Mouse (Mus musculus): ENCODE measurements around the gene Fam136a. TPM values are rescaled to one million over a fixed set of nuclear protein-coding genes. Genes with fewer than 3 reads are reported as not detected.

Fam136a gene
- 69.8 and 74.1 TPM in 2 replicates for polyA plus RNA-seq (2015; fragmentation: Nextera tagmentation; extraction: Ambion mirVana)

DNA sequence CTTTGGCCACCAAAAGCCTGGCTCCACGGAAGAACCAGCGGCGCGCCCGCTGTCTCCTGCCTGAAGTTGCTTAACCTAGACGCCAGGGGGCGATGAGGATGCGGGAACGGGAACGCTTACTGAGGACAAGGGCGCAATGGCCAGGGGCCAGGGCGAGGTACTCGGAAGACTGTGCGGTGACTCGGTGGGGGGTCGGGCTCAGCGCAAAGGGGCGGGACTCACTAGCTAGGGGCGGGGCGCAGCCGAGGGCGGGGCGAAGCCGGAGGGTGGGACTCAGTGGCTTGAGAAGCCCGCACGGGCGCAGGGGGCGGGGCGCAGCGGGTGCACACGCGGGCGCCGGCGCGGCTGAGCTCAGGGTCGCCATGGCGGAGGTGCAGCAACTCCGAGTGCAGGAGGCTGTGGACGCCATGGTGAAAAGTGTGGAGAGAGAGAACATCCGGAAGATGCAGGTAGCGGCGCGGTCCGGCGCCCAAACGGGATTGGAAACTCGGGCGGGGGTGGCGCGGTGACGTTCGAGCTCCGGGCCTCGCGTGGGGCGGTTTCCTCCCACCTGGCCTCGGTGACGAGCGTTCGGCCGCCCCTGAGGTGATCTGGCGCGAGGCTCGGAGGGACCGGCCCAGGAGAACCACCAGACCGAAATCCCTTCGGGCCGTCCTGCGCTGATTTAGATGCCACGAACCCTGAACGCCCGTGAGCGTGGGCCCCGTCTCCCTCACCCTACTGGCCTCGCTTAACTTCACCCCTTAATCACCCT is at the start of gene Fam136a:
Fam136a (plus strand) TSS at position 276 of the 754 bp plus-strand sequence.
- Histone ChIP-seq H3K27me3 (ENCODE audit: insufficient read depth, low read length) (no peaks in the 10 kb centered on the region), H3K4me1 (ENCODE audit: insufficient read depth) (peaks cover 12% of the 10 kb centered on the region), H3K4me2 (ENCODE audit: low read depth, low read length) (peak within 1 kb of the TSS; percentile 100), H3K4me3 (ENCODE audit: low read depth, low read length) (peak within 1 kb of the TSS; percentile 86), H3K9ac (replicated peaks) (peak within 1 kb of the TSS; percentile 80), H3K36me3 (replicated peaks; ENCODE audit: insufficient read depth, low read length) (peaks cover 7% of the 10 kb centered on the region; the same call in 1 of the 2 replicates), H3K9me3 (ENCODE audit: low read length) (no peaks in the 10 kb centered on the region), H3K27ac (ENCODE audit: low read depth) (peak within 1 kb of the TSS; percentile 92)
- TF ChIP-seq EP300 (IDR thresholded peaks at IDR 0.05; ENCODE audit: low read depth) (no peak), CTCF (IDR thresholded peaks at IDR 0.05; ENCODE audit: low read depth) (peak; percentile 98)
- peak; percentile 96 for ATAC-seq
- 2% methylated on average over 74 of the region's 76 CpGs for WGBS (ENCODE audit: insufficient replicate concordance)
- peak; percentile 99 for DNase-seq

DNA sequence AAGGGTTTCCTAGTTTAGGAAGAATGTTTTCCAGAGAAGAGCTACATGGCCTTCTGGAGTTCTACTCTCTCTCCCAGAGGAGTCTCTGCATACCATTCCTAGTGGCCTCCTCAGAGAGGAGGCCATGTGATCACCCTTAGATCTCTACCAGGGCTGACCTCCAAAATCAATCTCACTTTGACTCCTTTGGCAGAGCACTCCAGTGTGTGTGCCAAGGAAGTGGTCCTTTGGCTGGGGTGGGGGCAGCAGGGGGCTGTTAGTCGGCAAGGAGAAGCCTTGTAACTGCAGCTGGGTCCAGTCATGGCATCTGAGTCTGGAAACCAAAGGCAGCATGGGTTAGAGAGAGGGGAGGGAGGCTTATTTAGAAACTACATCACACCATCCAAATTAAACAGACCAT is 48.4 kb upstream of the Fam136a start:
- Histone ChIP-seq H3K27ac (ENCODE audit: low read depth) (no peak overlapping the region), H3K4me3 (ENCODE audit: low read depth, low read length) (no peak overlapping the region), H3K27me3 (ENCODE audit: insufficient read depth, low read length) (no peaks in the 10 kb centered on the region), H3K9ac (replicated peaks) (no peak overlapping the region), H3K4me1 (ENCODE audit: insufficient read depth) (no peaks in the 10 kb centered on the region), H3K9me3 (ENCODE audit: low read length) (no peaks in the 10 kb centered on the region), H3K4me2 (ENCODE audit: low read depth, low read length) (no peak overlapping the region), H3K36me3 (replicated peaks; ENCODE audit: insufficient read depth, low read length) (no peaks in the 10 kb centered on the region)
- ATAC-seq = no peak
- no peak for DNase-seq
- TF ChIP-seq EP300 (IDR thresholded peaks at IDR 0.05; ENCODE audit: low read depth) (no peak), CTCF (IDR thresholded peaks at IDR 0.05; ENCODE audit: low read depth) (no peak)
- WGBS (ENCODE audit: insufficient replicate concordance) = 38% methylated on average over 1 of the region's 1 CpGs

DNA sequence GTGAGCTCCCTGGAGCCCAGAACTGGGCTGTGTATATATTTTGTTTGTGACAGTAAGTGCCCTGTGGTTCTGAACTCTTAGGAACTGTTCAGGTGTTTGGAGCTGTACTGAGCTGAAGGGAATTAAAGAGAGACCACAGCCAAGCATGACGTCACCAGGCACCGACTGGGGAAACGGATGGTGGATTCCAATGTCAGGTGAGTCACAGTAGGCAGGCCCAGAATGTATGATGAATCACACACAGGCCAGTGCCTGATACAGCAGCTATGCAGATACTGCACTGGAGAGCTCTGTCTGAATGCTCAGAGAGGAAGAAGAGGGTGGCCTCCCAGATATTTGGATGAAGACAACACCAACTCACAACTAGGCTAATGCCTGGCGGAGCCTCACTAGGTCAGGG is 46.6 kb upstream of the Fam136a start:
- no peaks in the 10 kb centered on the region for H3K27me3 ChIP-seq (ENCODE audit: insufficient read depth, low read length)
- H3K4me1 ChIP-seq (ENCODE audit: insufficient read depth) = no peaks in the 10 kb centered on the region
- DNase-seq (no peak), ATAC-seq (no peak)
- no peaks in the 10 kb centered on the region for H3K9me3 ChIP-seq (ENCODE audit: low read length)
- H3K4me3 ChIP-seq (ENCODE audit: low read depth, low read length) = no peak overlapping the region
- H3K27ac ChIP-seq (ENCODE audit: low read depth) = no peak overlapping the region
- WGBS (ENCODE audit: insufficient replicate concordance) = 65% methylated on average over 4 of the region's 4 CpGs
- no peak overlapping the region for H3K9ac ChIP-seq (replicated peaks)
- H3K4me2 ChIP-seq (ENCODE audit: low read depth, low read length) = no peak overlapping the region
- no peaks in the 10 kb centered on the region for H3K36me3 ChIP-seq (replicated peaks; ENCODE audit: insufficient read depth, low read length)
- TF ChIP-seq CTCF (IDR thresholded peaks at IDR 0.05; ENCODE audit: low read depth) (no peak), EP300 (IDR thresholded peaks at IDR 0.05; ENCODE audit: low read depth) (no peak)

DNA sequence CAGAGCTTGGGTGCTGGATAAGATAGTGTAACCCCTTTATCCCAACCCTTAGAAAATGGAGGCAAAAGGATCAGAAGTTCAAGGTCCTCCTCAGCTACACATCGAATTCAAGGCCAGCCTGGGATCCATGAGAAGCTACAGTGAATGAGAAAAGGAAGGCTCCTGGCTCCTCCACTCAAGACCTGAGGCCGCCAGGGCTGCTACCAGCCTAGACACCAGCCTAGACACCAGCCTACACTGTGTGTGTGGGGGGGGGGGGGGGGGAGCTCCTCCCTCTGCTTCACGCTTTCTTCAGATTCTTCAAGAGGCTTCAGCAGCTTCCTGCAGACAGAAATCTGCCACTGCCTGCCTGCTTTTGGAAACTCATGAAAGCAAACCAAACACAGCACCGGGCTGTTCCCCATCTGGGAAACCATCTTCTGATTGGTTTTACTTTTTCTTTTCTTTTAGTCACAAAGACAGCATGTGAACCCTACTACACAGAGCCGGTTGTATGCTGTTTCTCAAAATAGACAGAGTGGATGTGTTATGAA is 43.3 kb upstream of the Fam136a start:
- DNase-seq (no peak), ATAC-seq (no peak)
- Histone ChIP-seq H3K4me1 (ENCODE audit: insufficient read depth) (no peaks in the 10 kb centered on the region), H3K36me3 (replicated peaks; ENCODE audit: insufficient read depth, low read length) (no peaks in the 10 kb centered on the region), H3K9me3 (ENCODE audit: low read length) (no peaks in the 10 kb centered on the region), H3K27me3 (ENCODE audit: insufficient read depth, low read length) (no peaks in the 10 kb centered on the region), H3K9ac (replicated peaks) (no peak overlapping the region), H3K27ac (ENCODE audit: low read depth) (no peak overlapping the region), H3K4me2 (ENCODE audit: low read depth, low read length) (no peak overlapping the region), H3K4me3 (ENCODE audit: low read depth, low read length) (no peak overlapping the region)
- WGBS (ENCODE audit: insufficient replicate concordance) = 68% methylated on average over 5 of the region's 5 CpGs
- TF ChIP-seq CTCF (IDR thresholded peaks at IDR 0.05; ENCODE audit: low read depth) (no peak), EP300 (IDR thresholded peaks at IDR 0.05; ENCODE audit: low read depth) (no peak)

DNA sequence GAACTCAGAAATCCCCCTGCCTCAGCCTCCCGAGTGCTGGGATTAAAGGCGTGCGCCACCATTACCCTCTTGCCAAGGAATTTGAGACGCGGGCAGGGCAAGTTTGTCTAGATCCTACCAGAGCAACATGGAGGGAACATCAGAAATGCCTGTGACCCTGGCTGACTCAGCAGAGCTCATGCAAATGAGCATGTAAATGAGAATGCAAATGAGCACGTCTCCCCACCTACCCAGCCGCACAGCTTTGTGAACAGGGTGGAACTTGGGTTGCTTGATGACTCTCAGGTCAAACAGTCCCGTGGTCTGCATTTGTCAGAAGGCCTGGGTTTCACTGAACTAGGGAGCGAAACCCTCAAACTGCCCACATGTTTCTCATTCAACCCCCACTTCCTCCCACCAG is 42.5 kb upstream of the Fam136a start:
- no peak overlapping the region for H3K9ac ChIP-seq (replicated peaks)
- no peak for ATAC-seq
- H3K36me3 ChIP-seq (replicated peaks; ENCODE audit: insufficient read depth, low read length) = no peaks in the 10 kb centered on the region
- no peak overlapping the region for H3K4me3 ChIP-seq (ENCODE audit: low read depth, low read length)
- no peak for DNase-seq
- H3K27me3 ChIP-seq (ENCODE audit: insufficient read depth, low read length) = no peaks in the 10 kb centered on the region
- no peak overlapping the region for H3K27ac ChIP-seq (ENCODE audit: low read depth)
- 90% methylated on average over 9 of the region's 9 CpGs for WGBS (ENCODE audit: insufficient replicate concordance)
- no peaks in the 10 kb centered on the region for H3K9me3 ChIP-seq (ENCODE audit: low read length)
- no peak overlapping the region for H3K4me2 ChIP-seq (ENCODE audit: low read depth, low read length)
- no peaks in the 10 kb centered on the region for H3K4me1 ChIP-seq (ENCODE audit: insufficient read depth)
- TF ChIP-seq EP300 (IDR thresholded peaks at IDR 0.05; ENCODE audit: low read depth) (no peak), CTCF (IDR thresholded peaks at IDR 0.05; ENCODE audit: low read depth) (no peak)

DNA sequence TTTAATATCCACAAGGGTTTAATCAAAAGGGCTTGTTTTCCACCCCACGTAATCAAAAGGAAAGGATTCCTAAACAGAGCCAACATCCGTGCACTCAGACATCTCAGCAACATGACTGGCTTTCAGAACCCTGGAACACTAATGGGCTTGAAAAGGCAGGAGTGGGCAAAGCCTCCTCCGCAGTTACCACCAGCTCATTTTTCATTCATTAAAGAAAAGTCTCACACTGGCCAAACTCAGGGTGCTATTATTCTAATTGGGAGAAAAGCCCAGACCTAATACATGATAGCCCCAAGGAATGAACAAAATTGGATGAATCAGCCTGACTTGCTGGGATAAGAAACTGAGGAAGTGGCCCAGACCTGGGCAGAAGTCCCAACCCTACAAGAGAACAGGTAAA is 41.0 kb upstream of the Fam136a start:
- TF ChIP-seq CTCF (IDR thresholded peaks at IDR 0.05; ENCODE audit: low read depth) (no peak), EP300 (IDR thresholded peaks at IDR 0.05; ENCODE audit: low read depth) (no peak)
- ATAC-seq = no peak
- no peak overlapping the region for H3K4me2 ChIP-seq (ENCODE audit: low read depth, low read length)

More for the DNA sequence above, 41.0 kb upstream of the Fam136a start:
- no peak overlapping the region for H3K4me3 ChIP-seq (ENCODE audit: low read depth, low read length)
- 76% methylated on average over 3 of the region's 3 CpGs for WGBS (ENCODE audit: insufficient replicate concordance)
- no peaks in the 10 kb centered on the region for H3K36me3 ChIP-seq (replicated peaks; ENCODE audit: insufficient read depth, low read length)
- no peaks in the 10 kb centered on the region for H3K9me3 ChIP-seq (ENCODE audit: low read length)
- H3K27ac ChIP-seq (ENCODE audit: low read depth) = no peak overlapping the region
- H3K27me3 ChIP-seq (ENCODE audit: insufficient read depth, low read length) = no peaks in the 10 kb centered on the region
- no peak overlapping the region for H3K9ac ChIP-seq (replicated peaks)
- DNase-seq = no peak
- no peaks in the 10 kb centered on the region for H3K4me1 ChIP-seq (ENCODE audit: insufficient read depth)

All from liver, postnatal 0 days (tissue).